Mouse (Mus musculus): ENCODE measurements around the gene Lcn9. TPM values are rescaled to one million over a fixed set of nuclear protein-coding genes. Genes with fewer than 3 reads are reported as not detected.

Lcn9 gene
- polyA plus RNA-seq, 1 experiment: not detected

- peaks cover 3% of the 10 kb centered on the region; the same call in 1 of the 2 replicates for H3K4me1 ChIP-seq
- peaks cover 8% of the 10 kb centered on the region for H3K9me3 ChIP-seq
- no peak overlapping the region for H3K4me3 ChIP-seq (replicated peaks)
- TF ChIP-seq FLI1 (IDR thresholded peaks at IDR 0.05; ENCODE audit: low read length) (no peak), GATA1 (IDR thresholded peaks at IDR 0.05; ENCODE audit: borderline replicate concordance, low read length) (no peak)
- H3K36me3 ChIP-seq (replicated peaks; ENCODE audit: low read length): no peaks in the 10 kb centered on the region
- peaks cover 97% of the 10 kb centered on the region for H3K27me3 ChIP-seq (replicated peaks)
Observed at GRCm38 (mm10) chr2:25844097-25844496, 21.1 kb downstream of the Lcn9 start.

DNA sequence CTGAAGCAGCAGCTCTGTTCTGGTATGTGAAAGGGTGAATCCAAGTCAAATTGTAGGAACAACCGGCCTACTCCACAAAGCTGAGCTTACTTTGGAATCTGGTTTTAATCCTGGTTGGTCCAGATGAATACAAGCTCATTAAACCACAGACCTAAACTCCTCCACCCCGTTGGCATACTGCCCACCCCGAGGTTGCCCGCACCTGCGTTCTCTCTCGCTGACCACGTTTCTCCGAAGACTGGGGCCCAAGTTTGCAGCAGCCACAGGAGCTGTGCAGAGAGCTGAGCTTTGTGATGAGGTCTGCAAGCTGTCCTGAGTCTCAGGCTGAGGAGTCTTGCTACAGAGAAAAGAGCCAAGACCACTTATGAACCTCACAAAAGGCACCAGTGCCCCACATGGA is 23.6 kb downstream of the Lcn9 start:
- TF ChIP-seq GATA1 (IDR thresholded peaks at IDR 0.05; ENCODE audit: borderline replicate concordance, low read length): no peak
- TF ChIP-seq FLI1 (IDR thresholded peaks at IDR 0.05; ENCODE audit: low read length): no peak
- Histone ChIP-seq H3K36me3 (replicated peaks; ENCODE audit: low read length) (no peaks in the 10 kb centered on the region), H3K27me3 (replicated peaks) (peaks cover 94% of the 10 kb centered on the region), H3K4me3 (replicated peaks) (no peak overlapping the region), H3K9me3 (peaks cover 19% of the 10 kb centered on the region), H3K4me1 (no peaks in the 10 kb centered on the region; the same call in 1 of the 2 replicates)

- peaks cover 19% of the 10 kb centered on the region for H3K9me3 ChIP-seq
- H3K27me3 ChIP-seq (replicated peaks): peaks cover 90% of the 10 kb centered on the region
- no peak for TF ChIP-seq GATA1 (IDR thresholded peaks at IDR 0.05; ENCODE audit: borderline replicate concordance, low read length)
- TF ChIP-seq FLI1 (IDR thresholded peaks at IDR 0.05; ENCODE audit: low read length): no peak
- H3K36me3 ChIP-seq (replicated peaks; ENCODE audit: low read length): no peaks in the 10 kb centered on the region
- H3K4me3 ChIP-seq (replicated peaks): no peak within 1 kb of the TSS
- peaks cover under 1% of the 10 kb centered on the region; the same call in 1 of the 2 replicates for H3K4me1 ChIP-seq
Observed at GRCm38 (mm10) chr2:25847226-25847625, 24.3 kb downstream of the Lcn9 start, which contains the start of gene Sohlh1. Gene Sohlh1, minus strand, starts transcription at chr2:25847248.

GRCm38 (mm10) chr2:25850330-25850729 is 27.4 kb downstream of the Lcn9 start:
- peaks cover 86% of the 10 kb centered on the region for H3K27me3 ChIP-seq (replicated peaks)
- no peak for TF ChIP-seq FLI1 (IDR thresholded peaks at IDR 0.05; ENCODE audit: low read length)
- TF ChIP-seq GATA1 (IDR thresholded peaks at IDR 0.05; ENCODE audit: borderline replicate concordance, low read length): no peak

DNA sequence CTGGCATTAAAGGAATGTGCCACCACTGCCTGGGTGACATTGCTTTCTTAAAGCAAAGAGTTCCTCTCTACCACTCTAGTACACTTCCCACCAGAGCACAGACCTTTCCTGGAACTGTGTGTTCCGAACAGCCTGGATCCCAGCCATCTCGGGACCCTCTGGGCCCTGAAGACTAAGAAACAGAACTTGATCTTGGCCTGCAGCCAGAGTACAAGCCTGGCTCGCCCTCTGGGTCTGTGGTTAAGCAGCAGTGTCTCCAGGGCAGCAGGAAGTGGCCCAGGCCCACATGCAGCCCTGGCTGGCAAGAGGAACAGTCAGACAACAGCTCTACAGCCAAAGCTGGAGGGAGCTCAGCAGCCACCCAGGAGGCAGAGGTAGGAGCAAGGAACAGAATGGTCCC is 29.7 kb downstream of the Lcn9 start:
- Histone ChIP-seq H3K36me3 (replicated peaks; ENCODE audit: low read length) (no peaks in the 10 kb centered on the region), H3K9me3 (peaks cover 22% of the 10 kb centered on the region), H3K4me3 (replicated peaks) (no peak overlapping the region), H3K4me1 (peaks cover 21% of the 10 kb centered on the region), H3K27me3 (replicated peaks) (peaks cover 81% of the 10 kb centered on the region)
- TF ChIP-seq GATA1 (IDR thresholded peaks at IDR 0.05; ENCODE audit: borderline replicate concordance, low read length) (no peak), FLI1 (IDR thresholded peaks at IDR 0.05; ENCODE audit: low read length) (no peak)

More at GRCm38 (mm10) chr2:25850330-25850729, 27.4 kb downstream of the Lcn9 start:
- H3K9me3 ChIP-seq: peaks cover 19% of the 10 kb centered on the region
- H3K36me3 ChIP-seq (replicated peaks; ENCODE audit: low read length): no peaks in the 10 kb centered on the region
- no peak overlapping the region for H3K4me3 ChIP-seq (replicated peaks)
- H3K4me1 ChIP-seq: peaks cover 21% of the 10 kb centered on the region

GRCm38 (mm10) chr2:25853998-25854397 is 31.0 kb downstream of the Lcn9 start:
- TF ChIP-seq GATA1 (IDR thresholded peaks at IDR 0.05; ENCODE audit: borderline replicate concordance, low read length) (no peak), FLI1 (IDR thresholded peaks at IDR 0.05; ENCODE audit: low read length) (no peak)
- Histone ChIP-seq H3K9me3 (peaks cover 14% of the 10 kb centered on the region), H3K27me3 (replicated peaks) (peaks cover 73% of the 10 kb centered on the region), H3K4me3 (replicated peaks) (peak overlapping the region; percentile 55), H3K36me3 (replicated peaks; ENCODE audit: low read length) (no peaks in the 10 kb centered on the region), H3K4me1 (peaks cover 21% of the 10 kb centered on the region)

- Histone ChIP-seq H3K4me3 (replicated peaks) (no peak overlapping the region), H3K36me3 (replicated peaks; ENCODE audit: low read length) (no peaks in the 10 kb centered on the region), H3K27me3 (replicated peaks) (peaks cover 76% of the 10 kb centered on the region), H3K4me1 (peaks cover 14% of the 10 kb centered on the region), H3K9me3 (peaks cover 13% of the 10 kb centered on the region)
- TF ChIP-seq FLI1 (IDR thresholded peaks at IDR 0.05; ENCODE audit: low read length) (no peak), GATA1 (IDR thresholded peaks at IDR 0.05; ENCODE audit: borderline replicate concordance, low read length) (no peak)
Observed at GRCm38 (mm10) chr2:25859891-25860290, 36.9 kb downstream of the Lcn9 start.

GRCm38 (mm10) chr2:25862038-25862437 is 39.1 kb downstream of the Lcn9 start:
- H3K9me3 ChIP-seq: peaks cover 13% of the 10 kb centered on the region
- H3K36me3 ChIP-seq (replicated peaks; ENCODE audit: low read length): no peaks in the 10 kb centered on the region
- peaks cover 79% of the 10 kb centered on the region for H3K27me3 ChIP-seq (replicated peaks)
- TF ChIP-seq FLI1 (IDR thresholded peaks at IDR 0.05; ENCODE audit: low read length) (no peak), GATA1 (IDR thresholded peaks at IDR 0.05; ENCODE audit: borderline replicate concordance, low read length) (no peak)
- peaks cover 29% of the 10 kb centered on the region for H3K4me1 ChIP-seq
- no peak overlapping the region for H3K4me3 ChIP-seq (replicated peaks)

DNA sequence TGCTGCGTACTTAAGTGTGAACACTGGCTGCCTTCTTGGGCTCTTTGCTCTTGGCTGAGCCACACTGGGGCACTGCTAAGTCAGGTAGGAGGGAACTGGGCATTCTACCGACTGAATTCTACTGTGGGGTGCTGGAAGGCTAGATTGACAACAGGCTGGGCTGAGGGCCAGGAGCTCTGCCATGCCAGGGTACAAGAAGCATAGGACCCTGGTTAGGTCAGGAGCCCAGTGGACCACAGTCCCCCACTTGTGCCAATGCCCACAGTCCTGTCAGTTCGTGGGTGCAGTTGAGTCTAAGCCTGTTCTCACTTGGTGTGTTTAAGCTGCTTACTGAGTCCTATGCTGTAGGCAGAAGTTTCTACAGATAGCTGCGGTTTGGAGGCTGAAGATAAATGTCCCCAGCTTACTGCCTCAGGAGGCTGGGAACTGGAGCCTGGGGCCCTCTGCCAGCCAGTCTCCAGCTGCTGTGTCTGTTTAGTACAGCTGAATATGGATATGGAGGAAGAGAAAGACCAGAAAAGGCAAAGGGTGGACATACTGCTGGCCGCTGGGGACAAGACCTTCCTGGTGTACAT is 39.8 kb downstream of the Lcn9 start:
- H3K4me1 ChIP-seq: peaks cover 29% of the 10 kb centered on the region
- H3K36me3 ChIP-seq (replicated peaks; ENCODE audit: low read length): no peaks in the 10 kb centered on the region
- no peak overlapping the region for H3K4me3 ChIP-seq (replicated peaks)
- peaks cover 11% of the 10 kb centered on the region for H3K9me3 ChIP-seq
- H3K27me3 ChIP-seq (replicated peaks): peaks cover 84% of the 10 kb centered on the region
- TF ChIP-seq FLI1 (IDR thresholded peaks at IDR 0.05; ENCODE audit: low read length): no peak
- TF ChIP-seq GATA1 (IDR thresholded peaks at IDR 0.05; ENCODE audit: borderline replicate concordance, low read length): no peak

DNA sequence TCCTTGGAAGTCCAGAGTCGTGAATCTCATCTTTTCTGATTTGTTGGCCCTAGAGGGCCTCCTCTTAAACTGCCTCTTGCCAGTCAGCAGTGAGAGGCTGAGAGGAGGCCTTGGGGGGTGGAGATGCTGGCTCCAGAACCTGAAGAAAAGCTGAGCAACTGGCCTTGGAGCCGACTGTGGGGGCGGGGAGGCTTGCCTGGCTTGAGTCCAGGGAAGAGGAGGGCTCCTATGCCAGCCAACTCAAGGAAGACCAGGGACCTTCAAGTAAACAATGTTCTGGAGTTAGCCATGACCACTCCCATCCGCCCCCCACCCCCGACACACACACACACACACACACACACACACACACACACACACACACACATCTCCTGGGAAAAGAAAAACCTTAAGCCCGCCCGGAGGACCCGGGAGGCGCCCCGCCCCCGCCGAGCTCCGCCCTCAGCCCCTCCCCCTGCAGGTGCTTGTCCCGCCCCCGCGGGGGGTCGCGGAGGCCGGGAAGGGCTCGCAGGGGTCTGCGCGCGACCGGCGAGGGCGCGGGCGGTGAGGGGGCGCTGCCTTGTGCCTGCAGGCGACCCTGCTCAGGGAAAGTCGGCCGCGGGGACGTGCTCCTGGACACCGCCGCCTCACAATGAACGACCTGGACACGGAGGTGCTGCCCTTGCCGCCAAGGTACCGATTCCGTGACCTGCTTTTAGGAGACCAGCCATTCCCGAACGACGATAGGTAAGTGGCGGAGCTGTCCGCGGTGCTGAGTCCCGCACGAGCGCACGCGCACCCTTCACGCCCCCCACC is 40.6 kb downstream of the Lcn9 start, which contains the start of gene Kcnt1:
Gene Kcnt1 (plus strand): TSS at position 398 of the 795 bp plus-strand sequence.
- peaks cover 29% of the 10 kb centered on the region for H3K4me1 ChIP-seq
- no peaks in the 10 kb centered on the region for H3K36me3 ChIP-seq (replicated peaks; ENCODE audit: low read length)
- peaks cover 11% of the 10 kb centered on the region for H3K9me3 ChIP-seq
- no peak for TF ChIP-seq FLI1 (IDR thresholded peaks at IDR 0.05; ENCODE audit: low read length)
- no peak for TF ChIP-seq GATA1 (IDR thresholded peaks at IDR 0.05; ENCODE audit: borderline replicate concordance, low read length)
- peaks cover 90% of the 10 kb centered on the region for H3K27me3 ChIP-seq (replicated peaks)
- peak within 1 kb of the TSS; percentile 64 for H3K4me3 ChIP-seq (replicated peaks)
